Mouse (Mus musculus) CD4-positive helper T cell, adult 2 months (primary cell): ENCODE results near the gene Gpr160.
"Not testable (repeated sequence)": the region's sequence is repeated elsewhere in the genome, so short reads cannot be mapped to it uniquely, and the experiment has no call there.

Experiments used
- DNase-seq: peaks from one replicate; pipeline ENCODE4 v3.0.0-alpha.2; 2012; ENCODE audit warnings: low read depth, missing footprints, low spot score

Gene Gpr160

DNA sequence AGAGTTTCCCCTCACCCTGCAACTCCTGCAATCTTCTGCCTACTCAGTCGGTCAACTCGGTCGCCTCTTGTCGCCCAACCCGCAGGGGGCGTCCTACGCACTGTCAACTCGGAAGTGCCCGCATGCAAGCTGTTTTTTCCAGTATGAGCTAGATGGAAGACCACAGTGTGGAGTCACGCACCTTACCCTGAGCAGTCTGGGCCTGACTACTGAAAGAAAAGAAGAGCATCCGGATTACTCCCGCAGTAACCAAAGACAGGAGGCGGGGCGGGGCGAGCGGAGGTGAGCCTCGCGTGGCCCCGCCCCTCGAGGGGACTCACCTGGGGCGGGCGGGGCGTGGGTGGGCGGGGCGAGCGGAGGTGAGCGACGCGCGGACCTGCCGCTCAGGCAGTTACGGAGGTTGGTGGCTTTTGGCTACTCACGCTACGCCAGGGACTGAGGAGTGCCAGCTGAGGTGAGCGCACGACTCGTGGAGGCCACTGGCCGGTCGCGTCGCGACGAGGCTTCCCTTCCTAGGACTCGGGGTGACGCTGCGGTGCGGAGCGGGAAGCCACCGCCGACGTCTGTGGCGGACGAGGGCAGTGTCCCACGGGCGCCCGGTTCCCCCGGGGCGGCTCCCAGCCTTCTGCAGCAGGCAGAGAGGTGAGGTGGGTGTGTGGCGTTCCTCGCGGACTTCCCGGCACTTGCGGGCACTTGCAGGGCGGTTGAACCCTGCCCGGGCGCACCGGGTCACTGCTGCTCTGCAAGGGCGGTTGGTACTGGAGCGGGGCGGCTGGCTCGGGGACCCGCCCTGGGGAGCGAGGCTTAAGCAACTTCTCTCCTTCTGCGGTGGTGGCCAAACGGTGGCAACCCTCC lies at the start of gene Gpr160:
Gpr160 (plus strand) TSS at position 347 of the 855 bp plus-strand sequence.
- DNase-seq, result peak; percentile 82

DNA sequence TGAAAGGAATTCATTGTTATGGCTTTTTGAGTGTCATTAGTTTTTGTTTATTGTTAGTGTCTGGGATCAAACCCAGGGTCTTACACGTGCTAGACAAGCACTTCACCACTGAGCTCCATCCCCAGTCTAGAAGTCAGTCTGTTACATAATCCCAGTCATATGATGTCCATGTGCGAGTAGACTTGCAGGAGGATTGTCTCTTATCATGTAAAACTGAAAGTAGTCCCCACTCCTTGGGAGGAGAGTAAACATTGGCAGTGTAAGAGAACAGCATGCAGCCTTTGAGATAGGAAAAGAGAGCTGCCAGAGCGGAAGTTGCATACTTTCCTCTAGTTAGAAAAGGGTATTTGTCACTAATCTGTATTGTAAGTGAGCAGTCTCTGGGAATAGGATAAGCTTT lies 42.9 kb upstream of the Gpr160 start:
- DNase-seq, result no peak

DNA sequence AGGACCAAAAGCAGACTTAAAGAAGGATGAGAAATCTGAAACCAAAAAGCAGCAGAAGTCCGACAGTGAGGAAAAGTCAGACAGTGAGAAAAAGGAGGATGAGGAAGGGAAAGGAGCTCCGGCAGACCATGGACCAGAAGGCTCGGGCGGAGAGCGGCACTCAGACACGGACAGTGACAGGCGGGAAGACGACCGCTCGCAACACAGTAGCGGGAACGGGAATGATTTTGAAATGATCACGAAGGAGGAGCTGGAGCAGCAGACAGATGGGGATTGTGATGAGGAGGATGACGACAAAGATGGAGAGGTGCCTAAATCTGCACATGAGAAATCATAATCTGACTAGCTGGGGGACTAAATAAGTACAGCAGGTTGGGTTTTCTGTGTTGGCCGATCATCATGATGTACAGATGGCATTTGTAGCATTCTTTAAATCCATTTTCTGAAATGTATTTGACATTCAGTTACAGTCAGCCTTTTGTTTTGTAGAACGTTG lies 37.1 kb upstream of the Gpr160 start:
- no peak for DNase-seq

DNA sequence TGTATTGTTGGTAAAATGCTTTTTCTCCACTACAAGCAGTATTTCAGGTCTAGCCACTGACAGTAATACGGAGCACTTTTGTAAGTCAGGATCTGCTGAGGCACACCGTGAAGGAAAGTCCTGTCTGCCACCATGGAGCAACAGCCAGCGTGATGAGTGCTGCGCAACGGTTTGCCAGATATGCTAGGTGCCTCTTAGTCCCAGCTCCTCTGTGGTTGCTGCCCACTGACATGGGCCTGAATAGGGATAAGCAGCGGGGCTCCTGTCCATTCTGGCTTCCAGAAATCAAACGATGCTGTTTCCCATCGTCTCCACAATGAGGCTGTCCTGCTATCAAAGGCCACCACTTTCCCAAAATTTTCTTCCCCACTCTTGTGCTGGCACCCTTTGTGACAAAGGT lies 33.6 kb upstream of the Gpr160 start:
- no peak for DNase-seq

DNA sequence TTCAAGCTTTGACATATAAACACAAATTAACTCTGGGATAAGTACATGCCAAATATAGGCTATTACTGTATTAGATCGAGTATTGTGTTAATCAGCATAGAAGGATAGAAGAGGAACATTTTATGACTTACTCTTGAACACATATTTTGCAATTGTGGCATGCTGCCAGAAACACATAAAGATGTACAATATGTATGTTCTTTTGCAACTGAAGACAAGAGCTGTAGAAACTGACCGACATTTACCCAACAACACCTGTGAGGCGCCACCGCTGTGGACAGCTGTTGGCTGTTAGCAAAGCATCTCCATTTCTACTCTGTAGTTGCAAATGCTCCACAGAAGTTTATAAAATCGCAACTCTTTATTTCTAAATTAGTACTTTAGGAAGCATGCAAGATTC lies 29.7 kb upstream of the Gpr160 start:
- no peak for DNase-seq

DNA sequence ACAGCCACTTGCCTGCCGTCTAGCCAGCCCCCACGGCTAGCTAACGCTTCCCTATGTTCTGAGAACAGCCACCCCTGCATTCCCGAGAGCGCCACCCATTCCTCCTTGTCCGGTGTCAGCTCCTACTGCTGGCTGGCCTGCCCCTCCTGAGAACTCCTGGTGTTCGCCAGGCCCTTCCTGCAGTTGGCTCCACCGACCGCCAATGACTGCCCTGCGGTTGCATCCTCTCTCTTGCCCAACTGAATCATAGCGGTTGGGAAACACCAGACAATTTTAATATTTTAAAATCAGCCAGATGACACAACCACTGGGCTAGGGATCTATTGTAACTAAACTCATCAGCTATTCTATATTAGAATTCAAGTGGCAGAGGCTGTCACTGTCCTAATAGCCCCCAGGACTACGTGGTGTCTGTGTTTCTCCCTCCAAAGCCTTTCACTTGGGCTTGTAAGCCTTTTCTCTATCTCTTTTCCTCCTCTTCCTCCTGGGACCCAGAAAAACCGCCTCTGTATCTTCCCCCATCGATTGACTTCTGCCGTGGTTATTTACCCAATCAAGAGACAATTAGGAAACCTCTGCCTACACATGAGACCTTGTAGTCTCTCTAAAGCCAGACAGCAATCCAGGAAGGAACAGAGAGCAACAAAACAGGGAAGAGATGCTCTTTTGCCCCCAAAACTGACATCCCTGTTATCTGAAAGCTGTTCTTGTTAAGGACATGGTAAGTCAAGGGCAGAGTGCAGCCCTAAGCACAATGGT lies 23.7 kb upstream of the Gpr160 start:
- DNase-seq, result no peak

DNA sequence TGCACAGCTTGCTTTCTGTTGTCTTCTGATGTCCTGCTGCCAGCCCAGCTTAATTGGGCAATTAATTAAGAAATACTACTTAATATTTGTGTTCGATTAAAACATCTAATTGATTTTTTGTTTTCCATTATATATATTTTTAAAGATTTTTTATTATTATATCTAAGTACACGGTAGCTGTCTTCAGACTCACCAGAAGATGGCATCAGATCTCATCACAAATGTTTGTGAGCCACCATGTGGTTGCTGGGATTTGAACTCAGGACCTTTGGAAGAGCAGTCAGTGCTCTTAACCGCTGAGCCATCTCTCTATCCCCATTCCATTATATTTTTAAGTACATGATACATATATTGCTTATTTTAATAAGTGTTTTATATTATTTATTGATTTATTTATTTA lies 22.5 kb upstream of the Gpr160 start:
- DNase-seq, result no peak

DNA sequence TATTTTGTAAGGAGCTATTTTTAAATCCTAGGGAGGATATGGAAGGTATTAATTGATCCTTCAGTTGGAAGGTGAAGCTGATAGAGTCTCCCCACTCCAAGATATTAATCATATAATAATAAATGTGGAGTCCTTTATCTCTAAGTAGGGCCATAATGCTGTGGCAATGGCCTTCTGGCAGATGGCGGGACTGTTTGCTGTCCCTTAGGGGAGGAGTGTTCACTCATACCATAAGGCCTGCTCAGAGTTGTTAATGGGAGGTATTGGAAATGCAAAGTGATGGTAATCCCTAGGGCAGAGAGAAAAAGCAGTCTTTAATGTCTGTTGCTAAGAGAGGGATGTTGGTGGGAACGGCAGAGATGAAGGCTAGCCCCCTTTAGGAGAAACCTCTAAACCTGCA lies 10.0 kb upstream of the Gpr160 start:
- no peak for DNase-seq

DNA sequence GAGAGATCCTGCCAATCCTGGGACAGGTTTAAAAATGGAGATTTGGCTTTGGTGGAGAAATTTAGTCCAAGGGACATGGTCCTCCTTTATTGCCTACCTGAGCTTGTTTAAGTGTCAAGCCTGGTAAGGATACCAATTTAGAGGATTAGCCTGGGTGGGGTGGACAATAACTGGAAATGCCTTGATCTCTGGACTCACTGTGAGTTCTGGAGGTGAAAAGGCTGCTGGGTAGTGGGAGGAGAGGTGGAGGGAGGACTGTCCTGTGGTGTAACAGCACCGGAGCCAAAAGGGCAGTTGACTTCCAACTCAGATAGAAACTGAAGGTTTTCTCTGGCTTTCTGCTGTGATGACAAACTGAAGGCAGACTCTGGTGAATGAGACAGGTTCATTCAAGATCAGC lies 8.3 kb upstream of the Gpr160 start:
- DNase-seq, result no peak

DNA sequence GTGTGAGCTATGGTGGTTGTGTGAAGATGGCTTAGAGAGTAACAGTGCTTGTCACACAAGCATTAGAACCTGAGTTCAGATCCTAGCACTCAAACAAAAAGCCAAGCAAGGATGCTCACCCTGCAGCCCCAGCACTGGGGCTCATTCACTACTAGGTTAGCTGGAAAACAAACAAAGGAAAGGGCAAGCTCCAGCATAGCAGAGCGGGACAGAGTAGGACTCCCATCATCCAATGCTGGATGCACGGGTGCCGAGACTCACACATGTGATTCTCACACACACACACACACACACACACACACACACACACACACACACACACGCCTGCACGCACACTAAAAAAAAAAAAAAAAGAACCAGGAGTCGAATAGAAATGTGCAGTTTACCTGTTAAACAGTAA lies 4.3 kb upstream of the Gpr160 start:
- no peak for DNase-seq

DNA sequence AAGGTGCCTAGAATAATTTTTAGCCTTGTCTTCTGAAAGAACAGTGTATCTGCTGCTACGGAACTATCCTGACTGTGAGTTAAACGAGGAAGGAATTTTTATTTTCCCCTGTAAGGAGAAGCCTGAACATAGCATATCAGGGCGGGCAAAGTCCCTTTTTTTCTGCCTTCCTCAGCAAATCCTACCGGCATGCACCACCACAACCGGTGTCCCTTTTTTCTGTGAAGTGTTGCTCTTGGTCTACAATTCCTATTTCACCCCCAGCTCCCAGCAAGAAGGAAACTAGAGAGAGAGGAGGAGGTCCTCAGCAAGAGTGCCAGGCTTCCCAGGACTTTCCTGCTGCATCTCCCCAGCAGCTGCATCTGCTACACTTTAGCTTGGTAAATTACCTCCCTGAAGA lies 2.2 kb upstream of the Gpr160 start:
- no peak for DNase-seq

DNA sequence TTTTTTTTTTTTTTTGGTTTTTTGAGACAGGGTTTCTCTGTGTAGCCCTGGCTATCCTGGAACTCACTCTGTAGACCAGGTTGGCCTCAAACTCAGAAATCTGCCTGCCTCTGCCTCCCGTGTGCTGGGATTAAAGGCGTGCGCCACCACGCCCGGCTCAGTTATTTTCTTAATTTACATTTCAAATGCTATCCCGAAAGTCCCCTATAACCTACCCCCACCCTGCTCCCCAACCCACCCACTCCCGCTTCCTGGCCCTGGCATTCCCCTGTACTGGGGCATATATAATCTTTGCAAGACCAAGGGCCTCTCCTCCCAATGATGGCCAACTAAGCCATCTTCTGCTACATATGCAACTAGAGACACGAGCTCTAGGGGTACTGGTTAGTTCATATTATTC lies 3.8 kb downstream of the Gpr160 start:
- DNase-seq, result not testable (repeated sequence)

DNA sequence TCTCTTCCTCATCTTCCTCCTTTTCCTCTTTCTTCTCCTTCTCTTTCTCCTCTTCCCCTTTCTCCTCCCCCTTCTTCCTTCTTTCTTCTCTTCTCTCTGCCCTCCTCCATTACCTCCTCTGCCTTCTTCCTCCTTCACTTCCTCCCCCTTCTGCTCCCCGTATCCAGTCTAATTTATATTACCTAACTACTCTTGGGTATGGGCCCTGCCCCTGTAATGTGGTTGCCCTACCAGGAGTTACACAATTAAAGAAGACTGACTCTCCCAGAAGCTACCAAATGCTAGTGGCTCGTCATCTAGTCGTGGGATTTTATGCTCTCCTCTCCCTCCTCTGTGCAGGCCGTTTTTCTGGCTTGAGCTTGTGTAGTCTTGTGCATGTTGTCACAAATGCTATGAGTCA lies 5.0 kb downstream of the Gpr160 start:
- DNase-seq, result no peak

DNA sequence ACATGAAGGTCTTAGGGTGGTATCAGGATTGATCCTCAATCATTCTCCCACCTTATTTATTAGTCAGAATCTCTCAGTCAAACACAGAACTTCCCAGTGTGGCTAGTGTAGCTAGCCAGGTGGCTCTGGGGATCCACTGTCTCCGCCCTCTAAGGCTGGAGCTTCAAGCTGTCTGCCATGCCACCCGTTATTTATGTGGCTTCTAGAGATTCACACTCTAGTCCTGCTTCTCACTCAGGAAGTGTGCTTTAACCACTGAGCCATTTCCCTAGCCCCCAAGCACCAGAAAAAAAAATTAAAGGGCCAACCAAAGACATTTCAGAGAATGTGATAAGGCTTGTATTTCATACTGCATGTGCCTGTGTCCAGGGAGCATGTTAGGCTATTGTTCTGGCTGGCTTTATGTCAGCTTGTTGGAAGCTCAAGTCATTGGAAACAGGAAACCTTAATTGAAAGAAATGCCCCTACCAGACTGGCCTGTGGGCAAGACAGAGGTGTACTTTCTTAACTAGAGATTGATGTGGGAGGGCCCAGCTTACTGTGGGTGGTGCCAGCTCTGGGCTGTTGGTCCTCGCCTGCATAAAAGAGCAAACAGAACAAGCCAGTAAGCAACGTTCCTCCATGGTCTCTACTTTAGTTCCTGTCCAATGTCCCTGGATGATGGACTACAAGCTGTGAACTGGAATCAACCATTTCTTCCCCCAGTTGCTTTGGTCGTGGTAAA lies 8.1 kb downstream of the Gpr160 start:
- no peak for DNase-seq

DNA sequence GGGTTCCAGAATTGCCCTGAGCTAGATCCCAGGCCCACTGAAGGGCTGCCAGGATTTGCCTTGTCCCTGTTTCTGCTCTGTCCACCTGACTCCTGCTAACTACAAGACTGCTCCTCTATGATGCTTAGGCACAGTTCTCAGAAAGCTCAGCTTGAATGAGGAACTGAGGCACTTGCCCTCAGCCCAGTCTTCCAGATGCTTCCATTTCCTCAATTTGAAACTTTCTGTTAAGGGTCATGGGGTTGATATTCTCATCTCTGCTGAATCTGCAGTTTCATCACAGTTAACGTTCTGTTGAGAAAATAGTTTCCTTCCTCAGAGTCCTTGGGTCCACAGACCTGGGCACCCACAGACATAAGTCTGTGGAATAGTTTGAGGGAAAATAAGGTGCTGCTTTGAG lies 8.9 kb downstream of the Gpr160 start:
- no peak for DNase-seq

DNA sequence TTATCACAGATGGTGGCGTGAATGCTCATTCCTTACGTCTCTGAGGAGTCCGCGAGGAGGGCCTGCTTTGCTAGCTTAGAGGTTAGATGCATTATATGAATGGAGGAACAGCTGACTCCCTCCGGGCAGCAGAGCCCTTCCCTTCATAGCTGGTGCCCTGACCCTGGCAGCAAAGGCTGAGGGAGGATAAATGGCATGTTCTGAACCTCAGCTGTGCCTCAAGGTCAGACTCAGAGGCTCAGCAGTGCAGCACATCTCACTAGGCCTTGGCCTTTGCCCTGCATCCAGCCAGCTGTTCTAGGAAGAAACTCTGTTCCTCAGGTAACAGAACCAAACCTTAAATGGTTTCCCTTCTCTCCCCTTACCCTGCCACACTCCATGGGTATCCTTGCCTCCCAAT lies 12.4 kb downstream of the Gpr160 start:
- no peak for DNase-seq

DNA sequence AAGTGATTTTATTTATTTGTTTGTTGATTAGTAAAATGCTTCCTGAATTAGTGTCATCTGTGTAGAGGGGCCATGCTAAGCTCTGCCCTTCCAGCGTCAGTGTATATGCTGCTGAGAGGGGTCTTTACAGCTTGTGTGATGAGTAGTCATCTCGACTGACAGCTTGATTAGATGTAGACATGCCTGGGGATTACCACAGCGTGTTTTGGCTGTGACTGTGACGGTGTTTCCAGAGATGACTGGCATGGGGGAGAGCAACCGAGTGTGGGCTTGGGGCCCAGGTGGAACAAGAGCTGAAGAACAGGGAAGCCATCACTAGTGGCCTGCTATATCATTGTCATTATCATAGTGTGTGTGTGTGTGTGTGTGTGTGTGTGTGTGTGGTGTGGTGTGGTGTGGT lies 12.9 kb downstream of the Gpr160 start:
- DNase-seq, result no peak

DNA sequence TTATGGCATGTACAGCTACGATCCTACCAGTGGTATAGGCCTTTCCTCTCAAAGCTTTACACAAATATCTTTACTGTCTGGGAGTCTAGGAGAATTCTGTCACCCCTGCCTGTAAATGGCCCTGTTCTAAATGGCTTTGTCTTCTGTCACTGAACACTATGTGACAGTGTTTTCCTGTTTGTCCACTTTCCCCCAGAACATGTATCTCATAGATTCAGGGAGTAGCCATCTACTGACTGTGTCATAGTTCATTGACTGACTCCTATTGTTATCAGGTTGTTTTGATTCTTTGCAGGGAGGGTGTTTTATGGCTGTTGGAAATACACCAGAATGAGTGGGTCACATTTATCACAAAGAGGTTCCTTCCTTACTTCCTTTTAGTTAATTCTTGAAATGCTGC lies 14.2 kb downstream of the Gpr160 start:
- no peak for DNase-seq

DNA sequence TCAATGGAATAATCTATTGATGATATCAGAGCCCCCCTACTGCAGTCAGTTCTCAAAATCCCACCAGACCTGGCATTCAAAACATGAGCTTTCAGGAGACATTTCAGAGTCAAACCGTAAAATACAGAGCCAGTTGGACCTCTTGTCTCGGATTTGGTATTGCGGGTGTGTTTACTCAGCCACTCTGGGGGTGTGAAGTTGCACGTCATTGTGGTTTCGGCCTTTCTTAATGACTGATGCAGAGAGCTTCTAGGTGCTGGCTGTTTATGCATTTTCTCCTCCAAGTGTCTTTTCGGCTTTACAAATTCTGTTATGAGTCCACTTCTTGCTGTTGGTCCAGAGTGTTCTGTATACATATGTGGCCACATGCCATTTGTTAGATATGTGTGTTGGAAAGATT lies 21.0 kb downstream of the Gpr160 start:
- peak; percentile 17 for DNase-seq

DNA sequence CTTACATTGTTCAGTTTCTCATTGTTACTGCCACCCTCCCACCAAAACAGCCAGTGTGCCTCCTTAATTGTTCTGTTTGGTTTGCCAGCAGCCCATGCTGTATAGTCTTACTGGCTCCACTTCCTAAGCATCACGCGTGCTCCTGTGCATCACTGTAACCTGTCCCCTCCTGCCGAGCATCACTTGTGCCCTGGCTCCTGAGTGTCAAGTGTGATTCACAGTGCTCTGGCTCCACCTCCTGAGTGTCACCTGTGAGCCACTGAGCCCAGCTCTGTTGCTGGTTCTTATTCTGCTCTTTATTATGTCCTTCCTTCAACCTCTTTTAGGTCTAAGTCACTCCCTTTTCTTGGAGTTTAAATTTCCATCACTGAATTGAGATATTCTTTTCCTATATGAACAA lies 31.7 kb downstream of the Gpr160 start:
- no peak for DNase-seq

DNA sequence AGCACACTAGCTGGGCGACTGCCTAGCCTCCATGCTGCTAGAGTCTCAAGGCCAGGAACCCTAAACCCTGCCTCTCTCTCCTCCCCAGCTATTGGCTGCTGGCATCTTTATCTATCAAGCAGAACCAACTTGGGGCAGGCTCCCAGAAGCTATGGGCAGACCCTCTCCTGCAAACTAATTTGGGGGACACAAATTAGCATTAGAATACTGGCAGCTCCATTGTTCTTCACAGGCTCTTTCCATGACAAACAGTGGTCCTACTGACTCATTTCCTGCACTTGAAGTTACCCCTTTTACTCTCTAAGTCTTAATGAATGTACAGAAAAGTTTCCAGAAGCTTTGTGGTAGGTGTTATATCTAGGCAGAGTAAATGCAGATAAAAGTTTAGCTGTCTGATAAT lies 33.3 kb downstream of the Gpr160 start:
- no peak for DNase-seq

DNA sequence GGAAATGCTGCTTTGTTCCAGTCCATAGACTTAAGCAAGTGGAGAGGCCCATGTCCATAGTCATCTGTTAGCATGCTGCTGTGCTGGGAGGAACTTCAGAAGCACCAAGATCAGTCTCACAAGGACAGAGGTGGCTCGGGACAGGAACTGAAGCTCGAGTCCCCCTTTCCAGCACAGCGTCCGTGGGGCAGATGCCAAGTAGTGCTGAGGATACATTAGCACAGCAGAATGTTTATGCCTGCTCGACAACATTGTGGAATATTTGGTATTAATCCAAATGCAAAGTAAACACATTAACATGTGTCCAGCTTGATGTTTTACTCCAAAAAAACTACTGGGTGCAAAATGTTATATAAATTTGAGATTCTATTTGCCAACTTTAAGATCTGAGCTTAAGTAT lies 41.0 kb downstream of the Gpr160 start:
- DNase-seq, result no peak
